Comparison of ENCODE assay signal across 16 mouse cellular contexts in genomic region chr5:33024474-33024873, GRCm38 (mm10). TPM values are rescaled to one million over a fixed set of nuclear protein-coding genes. Genes with fewer than 3 reads are reported as not detected.
DNase-seq lines count a peak whose midpoint lies in the region; ATAC-seq lines count a peak whose summit lies in the region.
"Had no signal": no experiment of that assay in that cellular context is flagged by ENCODE, and none has a peak within 500 bp of the region (broad histone marks: within the 10 kb centered on the region; RNA-seq: fewer than 3 reads in every experiment).

No protein-coding gene starts in this region.

- no peak overlapping the region for H3K27ac ChIP-seq in intestine, embryonic 15.5 days
- H3K27ac ChIP-seq: limb, embryonic 13.5 days had no signal

- H3K4me1 ChIP-seq in intestine, embryonic 15.5 days (replicated peaks), result peaks cover 15% of the 10 kb centered on the region; the same call in 1 of the 2 replicates

- peak; percentile 96 for DNase-seq in heart, adult 11 months
- no peak for DNase-seq in heart, postnatal 14 days
- peak; percentile 1 for DNase-seq in layer of hippocampus, adult 9-11 months
- no peak for DNase-seq in layer of hippocampus, postnatal 14 days (ENCODE audit: low spot score in 2 of 2)
- peak; percentile 65 for DNase-seq in 416B (ENCODE audit: low read depth)
- no peak for DNase-seq in thymus, postnatal 10 days (ENCODE audit: low spot score in 2 of 2)
- no peak for DNase-seq in neural tube, embryonic 10.5 days (ENCODE audit: extremely low spot score, low spot score)
- DNase-seq: adrenal gland, adult 8-10 months; cerebellum, adult 11 months; embryo, embryonic 11 days; gastrocnemius, postnatal 36 days; kidney, adult 18-20 months; layer of hippocampus, postnatal 36 days; thymus, postnatal 25 days had no signal

- H3K4me2 ChIP-seq in intestine, embryonic 15.5 days (replicated peaks), result no peak overlapping the region
- H3K4me2 ChIP-seq: limb, embryonic 13.5 days had no signal

- H3K36me3 ChIP-seq in intestine, embryonic 15.5 days, result peaks cover 6% of the 10 kb centered on the region; the same call in 1 of the 2 replicates

- intact Hi-C loops in heart, postnatal 14 days (cut with DNase I), result loop anchor here (5.0 kb wide), 1 partner anchor 37 kb away; no protein-coding TSS in a partner anchor

- ATAC-seq in intestine, embryonic 15.5 days, result peak; percentile 29; the same call in 1 of the 2 replicates

- no peaks in the 10 kb centered on the region for H3K9me3 ChIP-seq in intestine, embryonic 15.5 days
- H3K9me3 ChIP-seq: limb, embryonic 13.5 days had no signal

- no peak overlapping the region for H3K9ac ChIP-seq in intestine, embryonic 15.5 days
- H3K9ac ChIP-seq: limb, embryonic 13.5 days had no signal

- no peaks in the 10 kb centered on the region for H3K27me3 ChIP-seq in intestine, embryonic 15.5 days (replicated peaks)
- H3K27me3 ChIP-seq: limb, embryonic 13.5 days had no signal

- no peak overlapping the region for H3K4me3 ChIP-seq in intestine, embryonic 15.5 days (replicated peaks)
- H3K4me3 ChIP-seq: limb, embryonic 13.5 days had no signal

- WGBS in intestine, embryonic 15.5 days, result 37% methylated on average over 5 of the region's 5 CpGs

RNA-seq across cellular contexts. Expression of gene Ywhah, which starts 5.9 kb away (rescaled TPM):
- total RNA-seq in heart, postnatal 14 days (2021), result 100 to 1,000 TPM; 104 to 126 TPM
- 1,000 to 10,000 TPM; 1,367 to 1,478 TPM for total RNA-seq in layer of hippocampus, postnatal 14 days (2021)
- polyA plus RNA-seq in intestine, embryonic 15.5 days (2015; fragmentation: Nextera tagmentation; extraction: Ambion mirVana), result 440 and 463 TPM in 2 replicates

Comparison
In these comparisons a context has a peak if more than half of its experiments do, and no peak if none do; other contexts are left out.
1. DNase-seq: peak in heart, adult 11 months (single experiment), layer of hippocampus, adult 9-11 months (single experiment) and 416B (single experiment); none in heart, postnatal 14 days (0 of 2), layer of hippocampus, postnatal 14 days (0 of 2), thymus, postnatal 10 days (0 of 2) and neural tube, embryonic 10.5 days (single experiment).
2. RNA of gene Ywhah, which starts 5.9 kb away (total RNA-seq): 1,367 to 1,478 TPM in layer of hippocampus, postnatal 14 days; 104 to 126 TPM in heart, postnatal 14 days; every median in the first group is over 10 times any median in the second.